Mouse (Mus musculus) B cell, adult (primary cell): Measurements from ENCODE around the gene Ica1l. TPM values are rescaled to one million over a fixed set of nuclear protein-coding genes. Genes with fewer than 3 reads are reported as not detected.

Experiments
- total RNA-seq: library from RNA; stranded (reverse); gene quantifications from 4 replicates; pipeline ENCODE4 v1.2.4, GENCODE M21; 2023; ENCODE audit not compliant: inconsistent age

The Ica1l gene
- 0.66 to 1.5 TPM (median 1.1 TPM) in 4 replicates for total RNA-seq

DNA sequence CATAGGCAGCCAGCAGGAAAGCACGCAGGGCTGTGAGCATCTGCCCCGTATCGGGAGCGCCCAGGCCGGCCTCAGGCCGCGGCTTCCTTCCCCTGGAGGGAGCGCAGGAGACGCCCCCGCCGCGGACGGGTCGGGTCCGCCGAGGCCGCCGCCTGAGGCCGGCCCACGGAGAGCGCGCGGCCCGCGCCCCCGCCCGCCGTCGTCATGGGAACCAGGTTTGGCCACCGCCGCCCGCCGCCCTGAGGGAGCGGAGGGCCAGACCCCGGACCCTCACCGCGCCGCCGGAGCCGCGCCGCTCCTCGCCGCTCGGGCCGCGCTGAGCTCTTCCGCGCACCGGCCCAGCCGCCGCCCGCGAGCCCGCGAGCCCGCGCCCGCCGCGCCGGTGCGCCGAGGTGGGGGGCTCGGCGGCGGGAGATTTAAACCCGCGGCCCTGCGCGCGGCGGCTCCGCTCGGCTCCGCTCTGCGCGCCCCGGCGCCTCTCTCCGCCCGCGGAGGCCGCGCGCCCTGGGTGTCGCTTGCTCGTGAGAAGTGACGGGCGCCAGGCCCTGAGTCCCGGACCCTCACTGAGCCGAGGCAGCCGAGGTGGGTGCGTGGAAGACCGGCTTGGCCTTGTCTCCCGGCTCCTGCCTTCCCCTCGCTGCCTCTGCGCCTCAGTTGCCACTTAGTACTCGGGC lies at the start of gene Ica1l:
Gene Ica1l, minus strand, starts transcription at position 389 of the 674 bp plus-strand sequence.

Other genes with a start within 250 kb of the Ica1l start
- gene Fam117b, start 130.2 kb downstream of the Ica1l start, total RNA-seq = 45.4 to 56.4 TPM (median 54.1 TPM) in 4 replicates
- gene Carf, start 55.1 kb upstream of the Ica1l start, total RNA-seq = 11.4 to 14.6 TPM (median 13.8 TPM) in 4 replicates
- gene Wdr12, start 55.5 kb upstream of the Ica1l start, total RNA-seq = 25.1 to 29.9 TPM (median 25.9 TPM) in 4 replicates
- gene Nbeal1, start 137.4 kb upstream of the Ica1l start, total RNA-seq = 29.2 to 34.0 TPM (median 32.8 TPM) in 4 replicates